Mouse (Mus musculus) thymus, adult 2 months (tissue): ENCODE data around the gene F930015N05Rik.

Experiments used
- CTCF ChIP-seq: fragments of 200-500 bp; IDR thresholded peaks from 2 replicates; pipeline ENCODE4 v1.5.1; 2012; ENCODE audit warnings: mild to moderate bottlenecking, control low read depth, low read length, moderate library complexity, borderline replicate concordance; ENCODE audit not compliant: control insufficient read depth, poor library complexity, insufficient read depth; ENCODE audit errors: extremely low read depth
- POLR2A ChIP-seq: fragments of 200-500 bp; IDR thresholded peaks from 2 replicates; pipeline ENCODE4 v1.6.1; 2012; ENCODE audit warnings: mild to moderate bottlenecking, low read length, control low read depth, moderate library complexity; ENCODE audit not compliant: control insufficient read depth, poor library complexity, insufficient read depth; ENCODE audit errors: extremely low read depth

DNA sequence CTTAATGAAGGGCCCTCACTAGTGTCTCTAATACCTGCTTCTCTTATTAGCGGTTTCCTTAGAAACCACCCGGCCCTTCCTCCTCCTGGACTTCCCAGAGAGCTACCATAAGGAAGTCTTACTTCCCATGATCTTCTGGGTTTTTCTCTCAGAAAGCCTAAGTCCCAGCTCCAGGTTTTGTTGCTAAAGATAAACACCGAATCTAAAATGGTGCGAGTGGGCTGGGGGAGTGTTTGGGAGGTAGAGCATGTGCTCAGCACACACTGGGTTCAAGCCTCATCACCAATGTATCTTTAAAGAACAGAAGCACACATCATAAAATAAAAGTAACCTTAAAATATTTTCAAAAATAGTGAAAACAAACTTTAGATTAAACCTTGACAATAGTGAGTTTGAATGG lies 50.1 kb downstream of the F930015N05Rik start:
- no peak for TF ChIP-seq CTCF
- no peak for TF ChIP-seq POLR2A
